Mouse (Mus musculus): ENCODE results near the gene Tmem156. TPM values are rescaled to one million over a fixed set of nuclear protein-coding genes. Genes with fewer than 3 reads are reported as not detected.
A peak's percentile ranks its signal among the peaks of the same experiment; 100 is the strongest.

Tmem156 gene
- polyA plus RNA-seq (2011; ENCODE audit: insufficient read depth, insufficient read length, low read depth, missing spikeins), result not detected in 2 replicates

DNA sequence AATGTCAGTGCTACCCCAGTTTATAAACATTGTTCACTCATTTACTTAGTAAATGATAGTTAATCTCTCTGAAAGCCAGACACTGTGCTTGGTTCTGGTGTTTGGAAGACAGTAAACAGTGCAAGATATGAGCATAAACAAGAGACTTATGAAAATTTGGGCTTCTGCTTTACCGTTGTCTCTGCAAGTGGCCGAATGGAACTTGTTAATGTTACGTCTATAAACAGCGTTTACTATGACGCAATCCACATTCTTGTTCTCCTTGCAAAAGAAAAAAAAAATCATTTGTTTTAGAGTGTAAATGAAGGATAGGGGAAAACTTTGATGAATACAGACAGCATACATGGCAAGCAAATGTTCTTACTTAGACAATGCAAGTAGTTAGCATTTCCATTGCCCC is at the start of gene Tmem156:
Gene Tmem156 (minus strand): TSS at position 212 of the 400 bp plus-strand sequence.
- H3K27ac ChIP-seq (ENCODE audit: insufficient read depth, low read length), result no peak within 1 kb of the TSS; the same call in 1 of the 2 replicates
- no peaks in the 10 kb centered on the region; the same call in 1 of the 2 replicates for H3K9me3 ChIP-seq (replicated peaks; ENCODE audit: control insufficient read depth, insufficient read depth, low read length, poor library complexity, severe bottlenecking)
- TF ChIP-seq CTCF (IDR thresholded peaks at IDR 0.05; ENCODE audit: low read depth, low read length), result no peak
- TF ChIP-seq EP300 (IDR thresholded peaks at IDR 0.05; ENCODE audit: insufficient read depth, low read depth, low read length), result no peak
- no peak for TF ChIP-seq POLR2A (IDR thresholded peaks at IDR 0.05; ENCODE audit: insufficient read depth, low read length)
- H3K4me3 ChIP-seq (ENCODE audit: low read depth, low read length), result no peak within 1 kb of the TSS
- no peak within 1 kb of the TSS for H3K9ac ChIP-seq (ENCODE audit: low read depth, poor library complexity, severe bottlenecking)
- no peaks in the 10 kb centered on the region for H3K36me3 ChIP-seq (ENCODE audit: control insufficient read depth, insufficient read depth, low read length, poor library complexity, severe bottlenecking)
- H3K4me1 ChIP-seq (ENCODE audit: control insufficient read depth, insufficient read depth, low read length), result no peaks in the 10 kb centered on the region
- H3K27me3 ChIP-seq (ENCODE audit: control insufficient read depth, insufficient read depth, low read length, poor library complexity, severe bottlenecking), result no peaks in the 10 kb centered on the region

DNA sequence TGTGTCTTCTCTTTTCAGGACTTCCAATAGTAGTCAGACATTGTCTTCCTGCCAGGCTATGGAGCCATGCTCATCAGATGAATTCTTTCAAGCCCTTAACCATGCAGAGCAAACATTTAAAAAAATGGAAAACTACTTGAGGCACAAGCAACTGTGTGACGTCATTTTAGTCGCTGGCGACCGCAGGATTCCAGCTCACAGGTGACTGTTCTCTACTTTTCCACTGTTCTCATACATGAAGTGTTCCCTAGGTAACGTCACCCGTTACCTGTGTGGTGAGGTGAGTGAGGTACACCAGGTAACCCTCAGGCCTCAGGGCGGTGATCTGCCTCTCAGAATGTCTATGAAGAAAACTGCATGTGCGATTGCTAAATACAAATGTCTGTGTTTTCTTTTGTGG is 49.3 kb upstream of the Tmem156 start:
- Histone ChIP-seq H3K27ac (ENCODE audit: insufficient read depth, low read length) (no peak overlapping the region), H3K9ac (ENCODE audit: low read depth, poor library complexity, severe bottlenecking) (no peak overlapping the region), H3K9me3 (replicated peaks; ENCODE audit: control insufficient read depth, insufficient read depth, low read length, poor library complexity, severe bottlenecking) (no peaks in the 10 kb centered on the region), H3K36me3 (ENCODE audit: control insufficient read depth, insufficient read depth, low read length, poor library complexity, severe bottlenecking) (no peaks in the 10 kb centered on the region), H3K4me3 (ENCODE audit: low read depth, low read length) (no peak overlapping the region), H3K27me3 (ENCODE audit: control insufficient read depth, insufficient read depth, low read length, poor library complexity, severe bottlenecking) (no peaks in the 10 kb centered on the region), H3K4me1 (ENCODE audit: control insufficient read depth, insufficient read depth, low read length) (no peaks in the 10 kb centered on the region)
- no peak for TF ChIP-seq EP300 (IDR thresholded peaks at IDR 0.05; ENCODE audit: insufficient read depth, low read depth, low read length)
- no peak for TF ChIP-seq CTCF (IDR thresholded peaks at IDR 0.05; ENCODE audit: low read depth, low read length)
- TF ChIP-seq POLR2A (IDR thresholded peaks at IDR 0.05; ENCODE audit: insufficient read depth, low read length), result no peak

DNA sequence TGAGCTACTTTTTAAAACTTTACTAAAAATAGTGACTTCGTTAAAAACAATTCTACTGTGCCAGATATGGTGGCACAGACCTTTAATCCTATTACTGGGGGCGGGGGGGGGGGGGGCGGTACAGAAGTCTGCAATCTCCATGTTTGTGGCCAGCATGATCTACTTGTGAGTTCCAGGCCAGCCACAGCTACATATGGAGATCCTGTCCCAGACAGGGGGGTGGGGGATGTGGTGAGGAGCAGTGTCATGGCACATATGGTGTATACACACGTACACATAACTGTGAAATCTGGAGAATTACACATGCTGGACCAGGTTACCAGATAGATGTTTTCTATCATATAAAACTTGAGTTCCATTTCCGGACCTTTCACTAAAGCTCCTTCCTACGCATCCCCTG is 45.1 kb upstream of the Tmem156 start:
- Histone ChIP-seq H3K36me3 (ENCODE audit: control insufficient read depth, insufficient read depth, low read length, poor library complexity, severe bottlenecking) (no peaks in the 10 kb centered on the region), H3K9me3 (replicated peaks; ENCODE audit: control insufficient read depth, insufficient read depth, low read length, poor library complexity, severe bottlenecking) (no peaks in the 10 kb centered on the region), H3K4me3 (ENCODE audit: low read depth, low read length) (no peak overlapping the region), H3K4me1 (ENCODE audit: control insufficient read depth, insufficient read depth, low read length) (no peaks in the 10 kb centered on the region), H3K9ac (ENCODE audit: low read depth, poor library complexity, severe bottlenecking) (no peak overlapping the region), H3K27me3 (ENCODE audit: control insufficient read depth, insufficient read depth, low read length, poor library complexity, severe bottlenecking) (0 out of 2 replicates have a peak, but pooled peaks cover 2% of the 10 kb centered on the region), H3K27ac (ENCODE audit: insufficient read depth, low read length) (no peak overlapping the region)
- TF ChIP-seq EP300 (IDR thresholded peaks at IDR 0.05; ENCODE audit: insufficient read depth, low read depth, low read length), result no peak
- no peak for TF ChIP-seq CTCF (IDR thresholded peaks at IDR 0.05; ENCODE audit: low read depth, low read length)
- TF ChIP-seq POLR2A (IDR thresholded peaks at IDR 0.05; ENCODE audit: insufficient read depth, low read length), result no peak

DNA sequence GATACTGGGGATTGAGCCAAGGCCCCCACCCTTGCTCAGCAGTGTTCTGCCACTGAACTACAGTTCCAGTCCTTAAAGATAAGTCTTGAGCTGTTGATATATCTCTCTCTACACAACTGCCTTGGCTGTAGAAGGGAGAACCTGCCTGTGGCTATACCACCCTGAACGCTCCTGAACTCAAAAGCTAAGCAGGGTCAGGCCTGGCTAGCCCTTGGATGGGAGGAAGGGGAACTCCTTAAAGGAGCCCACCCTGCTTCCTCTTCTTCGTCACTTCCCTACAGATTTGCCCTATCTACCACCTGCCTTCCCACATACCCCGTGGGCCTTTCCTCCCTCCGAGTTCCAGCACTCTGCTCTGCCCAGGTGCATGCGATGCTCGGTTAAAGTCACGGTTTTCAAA is 44.2 kb upstream of the Tmem156 start:
- H3K4me3 ChIP-seq (ENCODE audit: low read depth, low read length), result no peak overlapping the region
- 0 out of 2 replicates have a peak, but pooled peaks cover 2% of the 10 kb centered on the region for H3K27me3 ChIP-seq (ENCODE audit: control insufficient read depth, insufficient read depth, low read length, poor library complexity, severe bottlenecking)
- H3K27ac ChIP-seq (ENCODE audit: insufficient read depth, low read length), result no peak overlapping the region
- no peak overlapping the region for H3K9ac ChIP-seq (ENCODE audit: low read depth, poor library complexity, severe bottlenecking)
- no peaks in the 10 kb centered on the region for H3K36me3 ChIP-seq (ENCODE audit: control insufficient read depth, insufficient read depth, low read length, poor library complexity, severe bottlenecking)
- H3K4me1 ChIP-seq (ENCODE audit: control insufficient read depth, insufficient read depth, low read length), result no peaks in the 10 kb centered on the region
- H3K9me3 ChIP-seq (replicated peaks; ENCODE audit: control insufficient read depth, insufficient read depth, low read length, poor library complexity, severe bottlenecking), result no peaks in the 10 kb centered on the region
- no peak for TF ChIP-seq POLR2A (IDR thresholded peaks at IDR 0.05; ENCODE audit: insufficient read depth, low read length)
- no peak for TF ChIP-seq CTCF (IDR thresholded peaks at IDR 0.05; ENCODE audit: low read depth, low read length)
- no peak for TF ChIP-seq EP300 (IDR thresholded peaks at IDR 0.05; ENCODE audit: insufficient read depth, low read depth, low read length)

DNA sequence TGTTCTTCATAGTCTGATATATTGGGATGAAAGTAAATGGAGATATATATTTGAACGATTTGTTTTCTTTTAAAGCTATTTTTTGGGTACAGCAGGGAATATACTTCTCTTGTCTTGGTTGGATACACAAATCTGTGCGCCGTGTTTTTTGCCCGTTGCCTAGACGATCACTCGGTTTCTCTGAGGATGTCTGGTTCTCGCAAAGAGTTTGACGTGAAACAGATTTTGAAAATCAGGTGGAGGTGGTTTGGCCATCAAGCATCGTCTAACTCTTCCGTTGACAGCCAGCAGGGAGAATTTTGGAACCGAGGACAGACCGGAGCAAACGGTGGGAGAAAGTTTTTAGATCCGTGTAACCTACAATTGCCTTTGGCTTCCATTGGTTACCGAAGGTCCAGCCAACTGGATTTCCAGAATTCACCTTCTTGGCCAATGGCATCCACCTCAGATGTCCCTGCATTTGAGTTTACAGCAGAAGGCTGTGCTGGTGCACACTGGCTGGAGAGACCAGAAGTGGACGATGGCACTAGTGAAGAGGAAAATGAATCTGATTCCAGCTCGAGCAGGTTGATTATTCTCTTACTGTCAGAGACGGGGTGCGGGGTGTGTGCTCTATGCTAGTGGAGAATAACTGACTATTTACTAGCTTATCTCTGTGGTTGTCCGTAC is 39.4 kb upstream of the Tmem156 start:
- Histone ChIP-seq H3K9me3 (replicated peaks; ENCODE audit: control insufficient read depth, insufficient read depth, low read length, poor library complexity, severe bottlenecking) (no peaks in the 10 kb centered on the region), H3K4me1 (ENCODE audit: control insufficient read depth, insufficient read depth, low read length) (no peaks in the 10 kb centered on the region), H3K9ac (ENCODE audit: low read depth, poor library complexity, severe bottlenecking) (no peak overlapping the region), H3K27me3 (ENCODE audit: control insufficient read depth, insufficient read depth, low read length, poor library complexity, severe bottlenecking) (0 out of 2 replicates have a peak, but pooled peaks cover 2% of the 10 kb centered on the region), H3K27ac (ENCODE audit: insufficient read depth, low read length) (no peak overlapping the region), H3K36me3 (ENCODE audit: control insufficient read depth, insufficient read depth, low read length, poor library complexity, severe bottlenecking) (no peaks in the 10 kb centered on the region), H3K4me3 (ENCODE audit: low read depth, low read length) (peak overlapping the region; percentile 37)
- TF ChIP-seq EP300 (IDR thresholded peaks at IDR 0.05; ENCODE audit: insufficient read depth, low read depth, low read length), result no peak
- TF ChIP-seq POLR2A (IDR thresholded peaks at IDR 0.05; ENCODE audit: insufficient read depth, low read length), result no peak
- no peak for TF ChIP-seq CTCF (IDR thresholded peaks at IDR 0.05; ENCODE audit: low read depth, low read length)

DNA sequence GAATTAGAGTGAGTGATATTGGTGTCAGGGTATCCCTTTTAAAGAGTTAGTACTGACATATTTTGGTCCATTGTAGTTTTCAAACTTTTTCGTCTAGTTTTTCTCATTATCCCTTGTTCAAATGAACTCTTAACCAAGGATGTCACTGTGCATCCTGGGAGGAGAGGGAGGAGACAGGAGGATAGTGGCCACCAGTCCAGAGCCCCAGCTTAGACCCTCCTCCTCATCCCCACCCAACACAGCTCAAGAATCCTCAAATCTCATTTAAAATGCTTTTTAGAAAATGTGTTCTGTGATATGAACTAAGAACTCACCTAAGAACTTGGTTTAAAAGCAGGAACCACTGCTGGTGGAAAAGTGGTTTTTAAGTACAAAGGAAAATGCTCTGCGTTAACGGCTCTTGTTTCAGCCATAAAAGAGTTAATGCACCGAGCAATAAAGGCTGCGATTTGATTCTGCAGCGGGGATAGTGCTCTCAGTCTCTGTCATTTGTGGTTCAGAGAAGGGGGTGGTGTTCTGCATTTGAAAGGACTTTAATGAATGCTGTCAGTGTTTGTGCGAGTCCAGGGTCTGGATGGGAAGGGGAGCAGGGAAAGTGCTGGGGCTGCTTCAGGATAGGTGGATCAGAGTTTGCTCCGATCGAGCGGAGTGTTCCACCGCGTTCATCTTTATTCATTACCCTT is 38.7 kb upstream of the Tmem156 start:
- Histone ChIP-seq H3K4me1 (ENCODE audit: control insufficient read depth, insufficient read depth, low read length) (no peaks in the 10 kb centered on the region), H3K9ac (ENCODE audit: low read depth, poor library complexity, severe bottlenecking) (no peak overlapping the region), H3K27me3 (ENCODE audit: control insufficient read depth, insufficient read depth, low read length, poor library complexity, severe bottlenecking) (0 out of 2 replicates have a peak, but pooled peaks cover 2% of the 10 kb centered on the region), H3K36me3 (ENCODE audit: control insufficient read depth, insufficient read depth, low read length, poor library complexity, severe bottlenecking) (no peaks in the 10 kb centered on the region), H3K4me3 (ENCODE audit: low read depth, low read length) (no peak overlapping the region), H3K27ac (ENCODE audit: insufficient read depth, low read length) (no peak overlapping the region), H3K9me3 (replicated peaks; ENCODE audit: control insufficient read depth, insufficient read depth, low read length, poor library complexity, severe bottlenecking) (no peaks in the 10 kb centered on the region)
- no peak for TF ChIP-seq EP300 (IDR thresholded peaks at IDR 0.05; ENCODE audit: insufficient read depth, low read depth, low read length)
- TF ChIP-seq CTCF (IDR thresholded peaks at IDR 0.05; ENCODE audit: low read depth, low read length), result no peak
- TF ChIP-seq POLR2A (IDR thresholded peaks at IDR 0.05; ENCODE audit: insufficient read depth, low read length), result no peak

Data from ES-Bruce4 (cell line).